Mouse (Mus musculus) neural tube, embryonic 11.5 days (tissue): ENCODE measurements at regions not wholly inside any gene's neighbourhood (a gene's known extent, or its start where the extent isn't known, plus 50 kb on each side); places are given as distances from the start of the nearest gene placed in this dataset.

Experiments
- ATAC-seq: fragments of 200-750 bp; cut with Nextera tagmentation; 2 replicates; pipeline ENCODE4 v1.8.0; 2017; ENCODE audit warnings: moderate number of reproducible peaks, mild to moderate bottlenecking, moderate TSS enrichment, moderate library complexity; ENCODE audit not compliant: insufficient read depth, low FRiP score, low TSS enrichment
- DNase-seq: peaks from one replicate; pipeline ENCODE4 v3.0.0-alpha.2; 2015; ENCODE audit warnings: low spot score
- H3K27ac ChIP-seq: fragments of 300-500 bp; sonication (generic); 2 replicates; pipeline ENCODE4 v1.5.1; 2014; ENCODE audit warnings: low read depth, mild to moderate bottlenecking, low read length
- H3K27me3 ChIP-seq: fragments of 300-500 bp; sonication (generic); 2 replicates; pipeline ENCODE4 v1.6.1; 2014; ENCODE audit warnings: mild to moderate bottlenecking, low read length, mixed read lengths; ENCODE audit not compliant: control insufficient read depth, insufficient read depth
- H3K36me3 ChIP-seq: fragments of 300-500 bp; sonication (generic); 2 replicates; pipeline ENCODE4 v1.6.1; 2014; ENCODE audit warnings: mild to moderate bottlenecking, low read length, moderate library complexity, mixed read lengths; ENCODE audit not compliant: control insufficient read depth, insufficient read depth
- H3K4me1 ChIP-seq: fragments of 300-500 bp; sonication (generic); 2 replicates; pipeline ENCODE4 v1.6.1; 2014; ENCODE audit warnings: low read length, mixed read lengths; ENCODE audit not compliant: control insufficient read depth, insufficient read depth
- H3K4me2 ChIP-seq: fragments of 300-500 bp; sonication (generic); 2 replicates; pipeline ENCODE4 v1.6.1; 2014; ENCODE audit warnings: low read depth, mild to moderate bottlenecking, moderate library complexity
- H3K4me3 ChIP-seq: fragments of 300-500 bp; sonication (generic); 2 replicates; pipeline ENCODE4 v1.5.1; 2014; ENCODE audit warnings: low read depth, low read length
- H3K9ac ChIP-seq: fragments of 300-500 bp; sonication (generic); 2 replicates; pipeline ENCODE4 v1.6.1; 2014; ENCODE audit warnings: mild to moderate bottlenecking, low read length
- H3K9me3 ChIP-seq: fragments of 300-500 bp; sonication (generic); 2 replicates; pipeline ENCODE4 v1.6.1; 2016; ENCODE audit warnings: low read length; ENCODE audit not compliant: control insufficient read depth
- WGBS: fragments of 180-500 bp; shearing (Covaris S2); extraction: QIAGEN DNeasy Blood & Tissue Kit; methylation state at CpG from one replicate; pipeline ENCODE4 v1.1.7; 2014; 5-methylcytosine and 5-hydroxymethylcytosine counted together

GRCm38 (mm10) chr6:147744081-147744480 is 268.5 kb downstream of the Ccdc91 start:
- H3K27me3 ChIP-seq, result no peaks in the 10 kb centered on the region

GRCm38 (mm10) chr6:147745690-147746089 is 270.1 kb downstream of the Ccdc91 start:
- H3K4me2 ChIP-seq, result no peak overlapping the region
- no peak for DNase-seq
- no peaks in the 10 kb centered on the region for H3K36me3 ChIP-seq
- no peak overlapping the region for H3K27ac ChIP-seq
- H3K27me3 ChIP-seq, result no peaks in the 10 kb centered on the region
- 85% methylated on average over 2 of the region's 2 CpGs for WGBS
- H3K9me3 ChIP-seq, result no peaks in the 10 kb centered on the region
- H3K4me3 ChIP-seq, result no peak overlapping the region
- ATAC-seq, result no peak
- H3K9ac ChIP-seq, result no peak overlapping the region
- H3K4me1 ChIP-seq, result no peaks in the 10 kb centered on the region

More at GRCm38 (mm10) chr6:147744081-147744480, 268.5 kb downstream of the Ccdc91 start:
- H3K9ac ChIP-seq, result no peak overlapping the region
- no peaks in the 10 kb centered on the region for H3K4me1 ChIP-seq
- WGBS, result 65% methylated on average over 3 of the region's 3 CpGs
- no peak for DNase-seq
- no peaks in the 10 kb centered on the region for H3K9me3 ChIP-seq
- no peak overlapping the region for H3K4me2 ChIP-seq
- H3K4me3 ChIP-seq, result no peak overlapping the region
- H3K36me3 ChIP-seq, result no peaks in the 10 kb centered on the region
- H3K27ac ChIP-seq, result no peak overlapping the region
- no peak for ATAC-seq

- no peak overlapping the region for H3K4me2 ChIP-seq
- H3K9ac ChIP-seq, result no peak overlapping the region
- H3K36me3 ChIP-seq, result no peaks in the 10 kb centered on the region
- ATAC-seq (no peak), DNase-seq (no peak)
- no peak overlapping the region for H3K4me3 ChIP-seq
- no peak overlapping the region for H3K27ac ChIP-seq
- no peaks in the 10 kb centered on the region for H3K9me3 ChIP-seq
- no peaks in the 10 kb centered on the region for H3K4me1 ChIP-seq
- no peaks in the 10 kb centered on the region for H3K27me3 ChIP-seq
Measured at GRCm38 (mm10) chr6:147747945-147748344, 272.3 kb downstream of the Ccdc91 start.

- no peak overlapping the region for H3K9ac ChIP-seq
- H3K36me3 ChIP-seq, result no peaks in the 10 kb centered on the region
- H3K4me3 ChIP-seq, result no peak overlapping the region
- 72% methylated on average over 2 of the region's 2 CpGs for WGBS
- H3K27me3 ChIP-seq, result no peaks in the 10 kb centered on the region
- no peak for DNase-seq
- H3K27ac ChIP-seq, result no peak overlapping the region
- no peaks in the 10 kb centered on the region for H3K4me1 ChIP-seq
- no peak for ATAC-seq
- no peaks in the 10 kb centered on the region for H3K9me3 ChIP-seq
- no peak overlapping the region for H3K4me2 ChIP-seq
Measured at GRCm38 (mm10) chr6:147752301-147752700, 276.7 kb downstream of the Ccdc91 start.

- no peak overlapping the region for H3K27ac ChIP-seq
- H3K9ac ChIP-seq, result no peak overlapping the region
- no peaks in the 10 kb centered on the region for H3K36me3 ChIP-seq
- H3K27me3 ChIP-seq, result no peaks in the 10 kb centered on the region
- ATAC-seq, result no peak
- H3K4me3 ChIP-seq, result no peak overlapping the region
- WGBS, result 62% methylated on average over 2 of the region's 2 CpGs
- no peak overlapping the region for H3K4me2 ChIP-seq
- H3K4me1 ChIP-seq, result no peaks in the 10 kb centered on the region
- DNase-seq, result no peak
- no peaks in the 10 kb centered on the region for H3K9me3 ChIP-seq
Measured at GRCm38 (mm10) chr6:147753828-147754227, 278.2 kb downstream of the Ccdc91 start.

- no peak for ATAC-seq
- DNase-seq, result no peak
Measured at GRCm38 (mm10) chr6:147755750-147756523, 280.3 kb downstream of the Ccdc91 start.

GRCm38 (mm10) chr6:147759485-147759884 is 283.9 kb downstream of the Ccdc91 start:
- no peak for DNase-seq
- Histone ChIP-seq H3K9ac (no peak overlapping the region), H3K36me3 (no peaks in the 10 kb centered on the region), H3K4me2 (no peak overlapping the region), H3K4me1 (no peaks in the 10 kb centered on the region), H3K4me3 (no peak overlapping the region), H3K27me3 (no peaks in the 10 kb centered on the region), H3K9me3 (no peaks in the 10 kb centered on the region), H3K27ac (no peak overlapping the region)
- ATAC-seq, result no peak
- 86% methylated on average over 7 of the region's 7 CpGs for WGBS

More at GRCm38 (mm10) chr6:147755750-147756523, 280.3 kb downstream of the Ccdc91 start:
- Histone ChIP-seq H3K27ac (no peak overlapping the region), H3K9me3 (no peaks in the 10 kb centered on the region), H3K4me2 (no peak overlapping the region), H3K4me3 (no peak overlapping the region), H3K36me3 (no peaks in the 10 kb centered on the region), H3K9ac (no peak overlapping the region), H3K4me1 (no peaks in the 10 kb centered on the region), H3K27me3 (no peaks in the 10 kb centered on the region)
- 82% methylated on average over 7 of the region's 7 CpGs for WGBS

GRCm38 (mm10) chr6:147760113-147760512 is 284.5 kb downstream of the Ccdc91 start:
- Histone ChIP-seq H3K4me2 (no peak overlapping the region), H3K27ac (no peak overlapping the region), H3K9ac (no peak overlapping the region), H3K9me3 (no peaks in the 10 kb centered on the region), H3K27me3 (no peaks in the 10 kb centered on the region), H3K36me3 (no peaks in the 10 kb centered on the region), H3K4me3 (no peak overlapping the region), H3K4me1 (no peaks in the 10 kb centered on the region)
- DNase-seq (no peak), ATAC-seq (no peak)
- 75% methylated on average over 2 of the region's 2 CpGs for WGBS

- Histone ChIP-seq H3K4me2 (no peak overlapping the region), H3K4me1 (no peaks in the 10 kb centered on the region), H3K27ac (no peak overlapping the region), H3K4me3 (no peak overlapping the region), H3K9ac (no peak overlapping the region), H3K9me3 (no peaks in the 10 kb centered on the region), H3K36me3 (no peaks in the 10 kb centered on the region), H3K27me3 (no peaks in the 10 kb centered on the region)
- no peak for ATAC-seq
- no peak for DNase-seq
- 81% methylated on average over 1 of the region's 1 CpGs for WGBS
Measured at GRCm38 (mm10) chr6:147765241-147765640, 281.8 kb upstream of the Far2 start.
